Mouse (Mus musculus) erythroblast, embryonic 14.5 days (primary cell): ENCODE measurements around the gene Stfa3. TPM values are rescaled to one million over a fixed set of nuclear protein-coding genes. Genes with fewer than 3 reads are reported as not detected.
"Not testable (repeated sequence)": the region's sequence is repeated elsewhere in the genome, so short reads cannot be mapped to it uniquely, and the experiment has no call there.

ENCODE experiments used
- H3K27me3 ChIP-seq: 2 replicates; pipeline ENCODE4 v1.6.1; 2012; ENCODE audit warnings: inconsistent platforms; ENCODE audit not compliant: control insufficient read depth
- H3K36me3 ChIP-seq: 2 replicates; pipeline ENCODE4 v1.6.1; 2012; ENCODE audit warnings: mild to moderate bottlenecking, inconsistent platforms; ENCODE audit not compliant: control insufficient read depth
- H3K4me1 ChIP-seq: 2 replicates; pipeline ENCODE4 v1.6.1; 2012; ENCODE audit warnings: inconsistent platforms; ENCODE audit not compliant: control insufficient read depth
- H3K4me3 ChIP-seq: replicated peaks from 2 replicates; pipeline ENCODE3; 2012; ENCODE audit warnings: moderate library complexity, mild to moderate bottlenecking, inconsistent platforms
- H3K9me3 ChIP-seq: 2 replicates; pipeline ENCODE4 v1.6.1; 2012; ENCODE audit warnings: low read length, inconsistent platforms, mixed read lengths; ENCODE audit not compliant: control insufficient read depth
- GATA1 ChIP-seq: IDR thresholded peaks from 2 replicates; pipeline ENCODE4 v1.6.1; 2012; ENCODE audit warnings: low read length, inconsistent platforms, mixed read lengths
- TAL1 ChIP-seq: IDR thresholded peaks from 3 replicates; pipeline ENCODE4 v1.6.1; 2012; ENCODE audit warnings: low read length, inconsistent platforms, mixed read lengths
- polyA plus RNA-seq: library from polyadenylated mRNA; stranded (reverse); fragments of >175 nt; gene quantifications from 2 replicates; pipeline ENCODE4 v1.2.3, GENCODE M21; 2012

Gene Stfa3
- polyA plus RNA-seq, 1 experiment = not detected

DNA sequence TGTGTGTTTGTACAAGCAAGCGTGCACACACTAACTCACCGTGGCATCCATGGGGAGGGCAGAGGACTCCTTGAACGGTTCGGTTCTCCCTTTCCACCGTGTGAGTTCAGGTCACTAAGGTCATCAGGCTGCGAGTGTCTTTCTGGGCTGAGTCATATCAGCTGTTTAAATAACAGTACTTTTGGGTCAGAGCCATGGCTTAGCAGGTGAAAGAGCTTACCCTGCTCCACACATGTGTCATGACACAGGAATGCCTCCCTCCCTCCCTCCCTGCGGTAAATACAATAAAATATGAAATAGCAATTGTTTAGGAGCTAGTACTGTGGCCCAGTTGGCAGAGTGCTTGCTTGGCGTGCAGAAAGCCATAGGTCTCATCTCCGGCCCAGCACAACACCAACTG lies 14.2 kb upstream of the Stfa3 start:
- Histone ChIP-seq H3K4me1 (no peaks in the 10 kb centered on the region), H3K4me3 (no peak overlapping the region), H3K36me3 (no peaks in the 10 kb centered on the region), H3K27me3 (no peaks in the 10 kb centered on the region), H3K9me3 (no peaks in the 10 kb centered on the region)
- no peak for TF ChIP-seq TAL1
- TF ChIP-seq GATA1 = no peak

DNA sequence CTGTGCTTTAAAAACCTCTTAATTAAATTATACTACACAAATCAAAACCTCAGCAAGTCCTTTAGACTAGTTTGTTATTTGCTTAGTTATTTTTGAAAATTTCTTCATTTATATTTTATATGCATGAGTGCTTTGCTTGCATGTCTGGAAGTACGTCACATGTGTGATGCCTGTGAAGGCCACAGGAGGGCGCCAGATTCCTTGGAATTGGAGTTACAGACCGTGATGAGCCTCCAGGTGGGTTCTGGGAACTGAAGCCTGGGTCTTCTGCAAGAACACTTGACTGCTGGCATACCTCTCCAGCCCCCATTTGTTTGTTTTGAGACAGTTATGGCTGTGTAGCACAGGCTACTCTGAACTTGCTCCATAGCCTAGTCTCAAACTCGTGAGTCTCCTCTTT lies 13.7 kb upstream of the Stfa3 start:
- Histone ChIP-seq H3K27me3 (no peaks in the 10 kb centered on the region), H3K9me3 (no peaks in the 10 kb centered on the region), H3K4me1 (no peaks in the 10 kb centered on the region)

DNA sequence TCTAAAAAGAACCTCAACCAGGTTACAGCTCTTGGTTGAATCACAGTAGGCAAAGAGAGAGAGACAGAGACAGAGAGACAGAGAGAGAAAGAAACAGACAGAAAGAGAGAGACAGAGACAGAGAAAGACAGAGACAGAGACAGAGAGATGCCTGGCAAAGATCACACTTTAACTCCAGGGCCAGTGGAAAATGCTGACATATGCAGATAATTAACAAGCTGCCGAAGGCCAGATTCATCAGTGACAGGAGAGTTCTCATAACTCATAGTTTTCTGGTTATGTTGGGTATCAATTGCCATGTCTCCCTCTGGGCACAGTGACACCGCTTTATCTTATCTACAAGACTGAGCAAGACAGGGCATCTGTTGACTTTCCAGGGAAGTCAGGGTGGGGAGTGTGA lies 12.7 kb upstream of the Stfa3 start:
- Histone ChIP-seq H3K4me3 (no peak overlapping the region), H3K4me1 (no peaks in the 10 kb centered on the region), H3K36me3 (no peaks in the 10 kb centered on the region), H3K27me3 (no peaks in the 10 kb centered on the region), H3K9me3 (no peaks in the 10 kb centered on the region)
- no peak for TF ChIP-seq GATA1
- no peak for TF ChIP-seq TAL1

More for the DNA sequence above, 13.7 kb upstream of the Stfa3 start:
- Histone ChIP-seq H3K36me3 (no peaks in the 10 kb centered on the region), H3K4me3 (no peak overlapping the region)
- TF ChIP-seq GATA1 = no peak
- TF ChIP-seq TAL1 = no peak

DNA sequence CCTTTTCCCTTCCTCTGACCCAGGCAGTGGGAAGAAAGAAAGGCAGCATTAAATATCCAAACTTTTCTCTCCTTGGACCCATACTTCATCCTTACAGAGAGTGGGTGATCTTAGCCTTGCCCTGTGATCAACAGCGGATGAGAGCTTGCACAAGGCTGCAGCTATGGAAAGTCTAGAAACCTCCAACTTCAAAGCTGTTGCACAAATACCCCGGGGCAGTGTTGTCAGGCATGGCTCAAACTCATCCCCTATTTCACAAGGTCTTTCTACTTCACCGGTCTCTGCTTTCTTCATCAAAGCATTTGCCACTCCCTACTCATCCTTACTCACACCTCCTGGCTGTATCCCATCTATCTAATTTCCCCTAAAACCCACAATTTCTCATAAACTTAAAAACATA lies 10.2 kb upstream of the Stfa3 start:
- H3K36me3 ChIP-seq = no peaks in the 10 kb centered on the region
- H3K27me3 ChIP-seq = no peaks in the 10 kb centered on the region
- no peaks in the 10 kb centered on the region for H3K4me1 ChIP-seq
- H3K9me3 ChIP-seq = no peaks in the 10 kb centered on the region
- no peak overlapping the region for H3K4me3 ChIP-seq
- TF ChIP-seq TAL1 (no peak), GATA1 (no peak)

DNA sequence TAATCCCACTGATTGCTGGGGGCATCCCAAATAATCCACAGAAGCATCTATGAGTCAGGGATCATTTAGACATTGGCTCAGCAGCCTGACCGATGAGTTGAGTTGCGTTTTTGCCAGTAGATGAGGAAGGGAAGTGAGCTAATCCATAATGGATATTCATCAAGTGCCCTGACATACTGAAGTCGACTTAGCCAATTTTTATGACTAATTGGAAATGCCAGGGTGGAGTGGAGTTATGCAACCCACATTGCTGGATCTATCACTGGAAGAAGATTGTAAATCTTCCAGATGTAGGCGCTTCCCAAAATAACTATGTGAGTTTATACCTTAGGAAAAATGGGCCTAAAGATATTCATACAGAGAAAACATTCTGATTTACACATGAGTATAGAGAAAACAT lies 8.9 kb upstream of the Stfa3 start:
- Histone ChIP-seq H3K4me3 (no peak overlapping the region), H3K27me3 (no peaks in the 10 kb centered on the region), H3K4me1 (no peaks in the 10 kb centered on the region), H3K9me3 (no peaks in the 10 kb centered on the region), H3K36me3 (no peaks in the 10 kb centered on the region)
- TF ChIP-seq GATA1 = no peak
- no peak for TF ChIP-seq TAL1

DNA sequence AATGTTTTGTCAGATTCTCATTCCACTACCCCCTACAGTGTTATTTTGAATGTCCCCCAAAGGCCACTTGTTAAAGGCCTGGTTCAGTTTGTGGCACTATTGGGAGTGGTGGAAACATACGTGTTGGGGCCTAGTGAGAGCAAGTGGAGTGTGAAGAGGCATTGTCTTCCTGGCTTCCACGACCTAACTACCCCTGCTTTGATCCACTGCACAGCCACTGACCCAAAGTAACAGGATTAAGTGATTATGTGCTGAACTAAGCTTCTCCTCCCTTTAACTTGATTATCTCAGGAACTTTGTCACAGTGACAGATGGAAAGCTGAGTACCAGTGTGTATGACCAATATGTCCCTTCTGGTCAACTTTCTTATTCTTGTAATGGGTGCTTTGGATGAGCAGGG lies 5.2 kb upstream of the Stfa3 start:
- H3K27me3 ChIP-seq = no peaks in the 10 kb centered on the region
- H3K36me3 ChIP-seq = no peaks in the 10 kb centered on the region
- TF ChIP-seq TAL1 (no peak), GATA1 (no peak)
- no peaks in the 10 kb centered on the region for H3K9me3 ChIP-seq
- no peak overlapping the region for H3K4me3 ChIP-seq
- no peaks in the 10 kb centered on the region for H3K4me1 ChIP-seq

DNA sequence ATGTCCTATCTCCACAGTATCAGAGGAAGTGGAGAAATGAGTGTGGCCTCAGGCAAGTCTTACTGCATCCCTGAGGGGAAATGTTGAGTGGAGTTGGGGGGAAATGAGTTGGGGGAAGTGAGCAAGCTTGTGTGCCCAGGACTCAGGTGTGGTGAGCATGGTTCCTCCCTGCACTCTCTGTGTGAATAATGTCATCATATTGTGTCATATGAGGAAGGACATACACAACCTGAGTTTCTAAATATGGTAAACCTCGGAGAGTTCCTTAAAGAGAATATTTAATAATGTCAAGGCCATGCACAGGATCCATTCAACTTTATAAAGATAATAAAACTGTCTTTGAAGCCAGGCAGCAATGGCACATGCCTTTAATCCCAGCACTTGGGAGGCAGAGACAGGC lies 34.2 kb downstream of the Stfa3 start:
- not testable (repeated sequence) for H3K4me3 ChIP-seq, H3K9me3 ChIP-seq, H3K36me3 ChIP-seq, H3K4me1 ChIP-seq, H3K27me3 ChIP-seq

DNA sequence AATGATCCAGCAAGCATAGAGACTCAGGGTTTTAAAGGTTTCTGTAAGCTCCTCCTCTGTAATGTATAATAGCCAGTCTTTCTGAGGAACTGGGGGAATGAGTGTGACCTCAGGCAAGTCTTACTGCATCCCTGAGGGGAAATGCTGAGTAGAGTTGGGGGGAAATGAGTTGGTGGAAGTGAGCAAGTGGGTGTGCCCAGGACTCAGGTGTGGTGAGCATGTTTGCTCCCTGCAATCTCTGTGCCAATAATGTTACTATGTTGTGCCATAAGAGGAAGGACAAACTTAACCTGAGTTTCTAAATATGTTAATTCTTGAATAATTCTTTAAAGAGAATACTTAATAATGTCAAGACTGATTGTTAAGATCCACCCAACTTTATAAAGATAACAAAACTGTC lies 46.8 kb downstream of the Stfa3 start, which contains the start of gene Stfa2:
TSS of gene Stfa2 (minus strand) at position 101 of the 400 bp plus-strand sequence.
- Histone ChIP-seq H3K4me1 (no peaks in the 10 kb centered on the region), H3K9me3 (no peaks in the 10 kb centered on the region), H3K27me3 (no peaks in the 10 kb centered on the region), H3K4me3 (no peak within 1 kb of the TSS), H3K36me3 (no peaks in the 10 kb centered on the region)
- no peak for TF ChIP-seq TAL1
- no peak for TF ChIP-seq GATA1

Other genes starting within 250 kb of the Stfa3 start
- not detected in 2 replicates for gene Gm5416, start 245.0 kb downstream of the Stfa3 start, polyA plus RNA-seq
- gene 2010005H15Rik, start 233.9 kb downstream of the Stfa3 start, polyA plus RNA-seq = not detected in 2 replicates
- gene Stfa1, start 178.4 kb downstream of the Stfa3 start, polyA plus RNA-seq = not detected in 2 replicates
- gene BC117090, start 121.1 kb downstream of the Stfa3 start, polyA plus RNA-seq = not detected in 2 replicates
- 0.17 TPM in 1 of 2 replicates, not detected in the other for gene BC100530, start 87.6 kb downstream of the Stfa3 start, polyA plus RNA-seq
- not detected in 2 replicates for gene Stfa2, start 46.9 kb downstream of the Stfa3 start, polyA plus RNA-seq
- gene Casr, start 106.7 kb upstream of the Stfa3 start, polyA plus RNA-seq = not detected in 2 replicates
- gene Cd86, start 210.7 kb upstream of the Stfa3 start, polyA plus RNA-seq = not detected in 2 replicates
- not detected in 2 replicates for gene Ildr1, start 238.6 kb upstream of the Stfa3 start, polyA plus RNA-seq